Mouse (Mus musculus) myocyte (in vitro differentiated cells): ENCODE measurements around the gene Slc46a2.

Experiments
- CEBPB ChIP-seq: IDR thresholded peaks from 2 replicates; pipeline ENCODE4 v1.6.1; 2011; ENCODE audit warnings: mild to moderate bottlenecking, moderate library complexity; ENCODE audit not compliant: poor library complexity, insufficient read depth, severe bottlenecking
- E2F4 ChIP-seq: IDR thresholded peaks from one replicate; pipeline ENCODE4 v1.6.1; 2011; ENCODE audit warnings: mild to moderate bottlenecking, control low read depth, moderate library complexity; ENCODE audit not compliant: insufficient read depth
- MAX ChIP-seq: IDR thresholded peaks from one replicate; pipeline ENCODE4 v1.6.1; 2011; ENCODE audit warnings: low read depth, mild to moderate bottlenecking, control low read depth
- MYOD1 ChIP-seq, 3 experiments: IDR thresholded peaks; one replicate each; pipeline ENCODE4 v1.6.1; 2011; ENCODE audit warnings: control low read depth in 2 of 3, low read depth in 2 of 3, mild to moderate bottlenecking in 2 of 3, moderate library complexity in 1 of 3; ENCODE audit not compliant: insufficient read length in 2 of 3, control insufficient read depth in 1 of 3
- MYOG ChIP-seq, 3 experiments: IDR thresholded peaks; one replicate each; pipeline ENCODE4 v1.6.1; 2011; ENCODE audit warnings: control low read depth in 2 of 3, low read depth in 2 of 3, mild to moderate bottlenecking in 2 of 3; ENCODE audit not compliant: insufficient read length in 2 of 3, control insufficient read depth in 1 of 3, insufficient read depth in 1 of 3
- POLR2A ChIP-seq: IDR thresholded peaks from one replicate; pipeline ENCODE4 v1.6.1; 2011; ENCODE audit warnings: low read depth, mild to moderate bottlenecking, control low read depth, moderate library complexity; ENCODE audit not compliant: insufficient read length
- POLR2AphosphoS2 ChIP-seq: IDR thresholded peaks from one replicate; pipeline ENCODE4 v1.6.1; 2011; ENCODE audit warnings: low read depth, control low read depth; ENCODE audit not compliant: insufficient read length
- REST ChIP-seq: IDR thresholded peaks from one replicate; pipeline ENCODE4 v1.6.1; 2011; ENCODE audit warnings: mild to moderate bottlenecking, control low read depth, moderate library complexity; ENCODE audit not compliant: insufficient read depth, insufficient read length
- SRF ChIP-seq: IDR thresholded peaks from one replicate; pipeline ENCODE4 v1.6.1; 2011; ENCODE audit warnings: low read depth; ENCODE audit not compliant: control insufficient read depth, insufficient read length
- TCF12 ChIP-seq: IDR thresholded peaks from one replicate; pipeline ENCODE4 v1.6.1; 2011; ENCODE audit warnings: mild to moderate bottlenecking, control low read depth; ENCODE audit not compliant: poor library complexity, insufficient read depth, severe bottlenecking
- TCF3 ChIP-seq: IDR thresholded peaks from one replicate; pipeline ENCODE4 v1.6.1; 2011; ENCODE audit warnings: low read depth, control low read depth; ENCODE audit not compliant: insufficient read length
- USF1 ChIP-seq: IDR thresholded peaks from one replicate; pipeline ENCODE4 v1.6.1; 2011; ENCODE audit warnings: low read depth, mild to moderate bottlenecking, control low read depth, moderate library complexity

DNA sequence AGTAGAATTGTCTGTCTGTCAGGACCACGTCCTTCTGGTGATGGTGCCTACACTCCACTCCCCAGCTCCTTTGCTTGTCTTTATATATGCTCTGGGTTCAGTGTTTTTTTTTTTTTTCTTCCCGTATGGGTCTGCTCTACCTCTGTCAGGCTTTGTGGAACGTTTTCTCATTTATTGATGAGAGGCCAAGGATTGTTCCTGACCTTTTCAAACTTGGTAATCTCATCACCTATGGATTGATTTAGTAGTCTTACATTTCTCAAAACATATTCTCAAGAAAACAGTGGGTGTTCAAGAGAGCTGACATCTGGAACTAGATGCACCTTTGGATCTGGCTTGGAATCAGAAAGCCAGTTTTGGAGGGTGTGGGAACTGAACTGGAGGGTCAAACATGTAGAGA is 45.8 kb upstream of the Slc46a2 start, which contains the start of gene Mup4:
- TF ChIP-seq POLR2A (no peak), TCF12 (no peak), POLR2AphosphoS2 (no peak), CEBPB (no peak), MYOD1 (IDR thresholded peaks at IDR 0.05; ENCODE audit: control insufficient read depth in 1 of 3, insufficient read length in 2 of 3, low read depth in 2 of 3) (no peak), MYOG (IDR thresholded peaks at IDR 0.05; ENCODE audit: control insufficient read depth in 1 of 3, insufficient read depth in 1 of 3, insufficient read length in 2 of 3, low read depth in 2 of 3) (no peak), REST (no peak), USF1 (no peak), SRF (no peak), TCF3 (no peak), MAX (no peak), E2F4 (no peak)
